Mouse (Mus musculus) kidney, adult 18-20 months (tissue): ENCODE results near the gene Clk3.
A peak's percentile ranks its signal among the peaks of the same experiment; 100 is the strongest.
"Not testable (repeated sequence)": the region's sequence is repeated elsewhere in the genome, so short reads cannot be mapped to it uniquely, and the experiment has no call there.

Experiments used
- DNase-seq: peaks from one replicate; pipeline ENCODE4 v3.0.0; 2021

Clk3 gene

GRCm38 (mm10) chr9:57720736-57721135, 44.9 kb downstream of the Clk3 start:
- no peak for DNase-seq

- DNase-seq, result peak; percentile 30
Observed at GRCm38 (mm10) chr9:57718408-57718807, 47.3 kb downstream of the Clk3 start.

- DNase-seq, result no peak
Observed at GRCm38 (mm10) chr9:57712194-57712593, 53.5 kb downstream of the Clk3 start.

- DNase-seq, result not testable (repeated sequence)
Observed at GRCm38 (mm10) chr9:57710214-57710613, 55.4 kb downstream of the Clk3 start.

- peak; percentile 63 for DNase-seq
Observed at GRCm38 (mm10) chr9:57708720-57709274, 56.9 kb downstream of the Clk3 start.

- DNase-seq, result peak; percentile 91
Observed at GRCm38 (mm10) chr9:57708068-57708719, 57.5 kb downstream of the Clk3 start, which contains the start of gene Edc3. Gene Edc3 (plus strand): TSS chr9:57708540.

GRCm38 (mm10) chr9:57706496-57706895, 59.2 kb downstream of the Clk3 start:
- no peak for DNase-seq
